Mouse (Mus musculus): ENCODE measurements around the gene Thy1.

- TF ChIP-seq POLR2A (IDR thresholded peaks at IDR 0.05; ENCODE audit: extremely low read depth, insufficient read depth, low read length) (no peak), CTCF (IDR thresholded peaks at IDR 0.05; ENCODE audit: extremely low read depth, insufficient read depth, low read length) (no peak)
Observed at GRCm38 (mm10) chr9:43997681-43998080, 45.5 kb upstream of the Thy1 start.
